Mouse (Mus musculus): Measurements from ENCODE around the gene Gm10330.
"Not testable (repeated sequence)": the region's sequence is repeated elsewhere in the genome, so short reads cannot be mapped to it uniquely, and the experiment has no call there.

The Gm10330 gene

GRCm38 (mm10) chr12:23780165-23780564 is at the start of gene Gm10330:
Gene Gm10330 (minus strand): TSS chr12:23780265.
- DNase-seq (ENCODE audit: low spot score): not testable (repeated sequence)

- peak; percentile 0 for DNase-seq (ENCODE audit: low spot score)
Observed at GRCm38 (mm10) chr12:23800776-23801175, 20.7 kb upstream of the Gm10330 start.

- DNase-seq (ENCODE audit: low spot score): not testable (repeated sequence)
Observed at GRCm38 (mm10) chr12:23800366-23800765, 20.3 kb upstream of the Gm10330 start.
